Mouse (Mus musculus) cerebellum, adult 2 months (tissue): ENCODE results near the gene Aurka. TPM values are rescaled to one million over a fixed set of nuclear protein-coding genes. Genes with fewer than 3 reads are reported as not detected.

ENCODE experiments used
- DNase-seq, 2 experiments: peaks; one replicate each; pipeline ENCODE4 v3.0.0; 2021
- H3K27ac ChIP-seq: fragments of 200-500 bp; 2 replicates; pipeline ENCODE4 v1.5.1; 2012; ENCODE audit warnings: low read length, control low read depth, inconsistent platforms; ENCODE audit not compliant: insufficient read depth
- H3K27me3 ChIP-seq: fragments of 200-500 bp; 2 replicates; pipeline ENCODE4 v1.6.1; 2012; ENCODE audit warnings: inconsistent platforms, mild to moderate bottlenecking, low read length, moderate library complexity; ENCODE audit not compliant: control insufficient read depth, insufficient read depth
- H3K4me1 ChIP-seq: fragments of 200-500 bp; 2 replicates; pipeline ENCODE4 v1.6.1; 2011; ENCODE audit warnings: low read length; ENCODE audit not compliant: control insufficient read depth, insufficient read depth
- H3K4me3 ChIP-seq: fragments of 200-500 bp; replicated peaks from 2 replicates; pipeline ENCODE3; 2011; ENCODE audit warnings: mild to moderate bottlenecking, low read depth, low read length, control low read depth; ENCODE audit not compliant: insufficient read depth
- CTCF ChIP-seq: fragments of 200-500 bp; IDR thresholded peaks from 2 replicates; pipeline ENCODE4 v1.5.1; 2011; ENCODE audit warnings: low read depth, mild to moderate bottlenecking, control low read depth, low read length, moderate library complexity, borderline replicate concordance; ENCODE audit not compliant: insufficient read depth
- POLR2A ChIP-seq: fragments of 200-500 bp; IDR thresholded peaks from 2 replicates; pipeline ENCODE4 v1.6.1; 2011; ENCODE audit warnings: low read length, control low read depth, borderline replicate concordance; ENCODE audit not compliant: insufficient read depth
- WGBS: fragments of 180-500 bp; shearing (Covaris S2); methylation state at CpG from one replicate; pipeline ENCODE4 v1.1.7; 2018; 5-methylcytosine and 5-hydroxymethylcytosine counted together
- polyA plus RNA-seq: library from polyadenylated mRNA; depleted of rRNA; stranded (reverse); fragments of >200 nt; gene quantifications from 2 replicates; pipeline ENCODE4 v1.2.3, GENCODE M21; 2012; rRNA removed

The Aurka gene
- polyA plus RNA-seq, 1 experiment = 2.2 TPM

DNA sequence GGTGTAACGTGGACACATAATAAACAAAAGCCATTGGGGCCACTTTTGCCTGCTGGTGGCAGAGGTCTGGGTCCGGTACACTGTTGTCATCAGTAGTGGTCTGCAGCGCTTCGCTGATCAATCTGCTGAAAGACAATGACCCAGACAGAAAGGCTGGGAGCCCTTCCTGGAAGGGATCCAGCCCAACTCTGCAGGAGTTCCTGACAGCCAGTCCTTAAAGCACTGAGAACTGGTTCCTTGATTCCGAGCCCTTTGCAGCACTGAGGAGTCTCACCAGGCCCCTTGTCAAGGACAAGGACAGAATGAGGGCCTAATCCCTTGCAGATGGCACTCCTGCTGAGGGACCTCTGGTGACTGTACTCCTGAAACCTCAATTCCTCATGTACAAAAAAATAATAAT lies 28.7 kb downstream of the Aurka start:
- TF ChIP-seq POLR2A = no peak
- WGBS = 40% methylated on average over 5 of the region's 5 CpGs

GRCm38 (mm10) chr2:172340936-172341335 lies 29.4 kb downstream of the Aurka start:
- TF ChIP-seq CTCF (no peak), POLR2A (no peak)
- Histone ChIP-seq H3K4me1 (no peaks in the 10 kb centered on the region), H3K4me3 (no peak overlapping the region), H3K27ac (no peak overlapping the region), H3K27me3 (no peaks in the 10 kb centered on the region)
- DNase-seq = no peak
- 40% methylated on average over 3 of the region's 3 CpGs for WGBS

More for the DNA sequence above, 28.7 kb downstream of the Aurka start:
- DNase-seq = no peak
- Histone ChIP-seq H3K4me1 (no peaks in the 10 kb centered on the region), H3K27ac (no peak overlapping the region), H3K27me3 (no peaks in the 10 kb centered on the region), H3K4me3 (no peak overlapping the region)

DNA sequence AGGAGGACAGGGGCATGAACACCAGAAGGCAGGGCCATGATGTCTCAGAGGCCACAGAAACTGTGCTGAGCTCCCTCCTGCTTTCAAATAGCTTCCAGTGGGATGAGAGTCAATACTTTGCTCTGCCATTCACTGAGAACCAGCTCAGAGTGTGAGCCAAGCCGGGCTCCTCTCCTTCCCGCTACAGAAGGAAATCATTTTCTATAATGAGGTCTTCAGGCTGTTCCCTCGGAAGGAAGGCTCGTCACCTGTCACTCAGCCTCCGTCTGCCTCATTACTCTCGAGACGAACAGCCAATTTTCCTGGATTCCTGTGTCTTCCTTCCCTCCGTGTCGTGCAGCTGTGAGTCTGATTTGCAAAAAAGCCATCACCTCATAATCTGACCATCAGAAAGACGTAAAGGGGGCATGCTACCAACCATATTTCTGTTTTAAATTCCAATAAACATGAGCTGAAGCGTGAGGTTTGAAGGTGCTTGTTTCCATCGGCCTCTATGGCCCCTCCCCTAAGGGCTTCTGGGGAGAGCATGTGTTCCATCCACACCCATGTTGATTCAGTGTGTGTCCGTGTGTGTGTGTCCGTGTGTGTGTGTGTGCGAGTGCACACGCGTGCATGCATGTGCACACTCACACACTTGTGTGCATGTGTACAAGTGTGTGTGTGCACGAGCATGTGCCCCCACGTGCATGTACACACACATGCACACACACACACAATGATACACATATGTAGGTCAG lies 32.0 kb downstream of the Aurka start:
- DNase-seq = no peak
- H3K27ac ChIP-seq = no peak overlapping the region
- no peak overlapping the region for H3K4me3 ChIP-seq
- WGBS = 45% methylated on average over 19 of the region's 19 CpGs
- no peaks in the 10 kb centered on the region for H3K4me1 ChIP-seq
- H3K27me3 ChIP-seq = no peaks in the 10 kb centered on the region
- no peak for TF ChIP-seq CTCF
- no peak for TF ChIP-seq POLR2A

GRCm38 (mm10) chr2:172329179-172329578 lies 41.2 kb downstream of the Aurka start:
- H3K4me3 ChIP-seq = no peak overlapping the region
- TF ChIP-seq CTCF (peak; percentile 70), POLR2A (no peak)
- H3K27ac ChIP-seq = no peak overlapping the region
- no peaks in the 10 kb centered on the region for H3K4me1 ChIP-seq
- H3K27me3 ChIP-seq = no peaks in the 10 kb centered on the region
- DNase-seq = peak; percentile 41 to 53
- 4% methylated on average over 13 of the region's 13 CpGs for WGBS

- 48% methylated on average over 8 of the region's 8 CpGs for WGBS
- Histone ChIP-seq H3K27me3 (no peaks in the 10 kb centered on the region), H3K27ac (no peak overlapping the region), H3K4me3 (no peak overlapping the region), H3K4me1 (no peaks in the 10 kb centered on the region)
- no peak for TF ChIP-seq POLR2A
- TF ChIP-seq CTCF = no peak
- DNase-seq = no peak
These were observed 42.1 kb downstream of the Aurka start for GRCm38 (mm10) chr2:172328248-172328647.

DNA sequence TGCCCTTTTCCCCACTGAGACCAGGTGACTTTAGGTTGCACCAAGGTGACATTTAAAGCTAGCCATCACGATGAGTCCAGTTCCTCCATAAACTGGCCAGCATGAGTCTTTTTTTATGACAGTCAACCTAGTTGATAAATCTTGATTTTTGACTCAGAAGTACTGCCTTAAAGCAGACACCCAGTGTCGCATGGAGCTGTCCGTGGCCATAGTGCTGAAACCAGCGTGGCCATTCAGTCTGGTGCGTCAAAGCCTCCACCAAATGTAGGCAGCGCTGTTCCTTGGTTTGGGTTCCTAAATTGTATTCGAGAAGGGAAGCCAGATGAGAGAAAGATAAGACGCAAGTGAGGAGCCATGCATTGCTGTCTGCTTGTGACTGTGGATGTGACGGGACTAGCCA lies 49.5 kb downstream of the Aurka start:
- Histone ChIP-seq H3K4me3 (no peak overlapping the region), H3K4me1 (no peaks in the 10 kb centered on the region), H3K27me3 (no peaks in the 10 kb centered on the region), H3K27ac (no peak overlapping the region)
- WGBS = 21% methylated on average over 9 of the region's 9 CpGs
- no peak for DNase-seq
- TF ChIP-seq CTCF = no peak
- TF ChIP-seq POLR2A = no peak

DNA sequence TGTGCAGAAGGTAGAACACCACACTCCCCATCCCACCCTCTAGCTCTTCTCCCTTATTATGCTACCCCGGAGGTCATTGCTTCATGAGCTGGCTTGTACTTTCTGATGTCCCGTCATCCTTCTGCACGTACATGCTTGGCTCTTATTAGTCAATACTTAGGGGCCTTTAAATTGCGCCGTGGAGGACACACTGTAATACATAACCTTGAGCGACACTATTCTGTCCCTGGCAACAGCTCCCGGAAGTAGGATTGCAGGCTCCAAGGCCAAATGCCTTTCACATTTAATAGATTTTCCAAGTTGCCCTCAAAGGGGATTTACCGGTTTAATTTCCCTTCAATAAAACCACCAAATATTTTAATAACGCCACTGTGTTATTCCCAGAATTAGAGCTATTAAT lies 58.6 kb downstream of the Aurka start:
- DNase-seq = no peak
- 84% methylated on average over 9 of the region's 9 CpGs for WGBS
- Histone ChIP-seq H3K27me3 (no peaks in the 10 kb centered on the region), H3K27ac (no peak overlapping the region), H3K4me3 (no peak overlapping the region), H3K4me1 (no peaks in the 10 kb centered on the region)
- TF ChIP-seq CTCF = no peak
- TF ChIP-seq POLR2A = no peak

- 79% methylated on average over 4 of the region's 4 CpGs for WGBS
- no peak for DNase-seq
- H3K4me1 ChIP-seq = no peaks in the 10 kb centered on the region
These were observed 63.8 kb downstream of the Aurka start for GRCm38 (mm10) chr2:172306544-172306943.

More at GRCm38 (mm10) chr2:172306544-172306943, 63.8 kb downstream of the Aurka start:
- H3K27ac ChIP-seq = no peak overlapping the region
- TF ChIP-seq POLR2A = no peak
- TF ChIP-seq CTCF = no peak
- H3K27me3 ChIP-seq = no peaks in the 10 kb centered on the region
- no peak overlapping the region for H3K4me3 ChIP-seq

Other genes with a start within 250 kb of the Aurka start
- gene Mc3r, start 122.0 kb downstream of the Aurka start, polyA plus RNA-seq = 0.18 and 0.27 TPM in 2 replicates
- gene Fam210b, start 25.0 kb downstream of the Aurka start, polyA plus RNA-seq = 13.0 and 14.0 TPM in 2 replicates
- gene Cstf1, start 146 bp upstream of the Aurka start, polyA plus RNA-seq = 28.2 and 31.6 TPM in 2 replicates
- 0.11 and 0.14 TPM in 2 replicates for gene Cass4, start 23.3 kb upstream of the Aurka start, polyA plus RNA-seq
- gene Rtf2, start 70.0 kb upstream of the Aurka start, polyA plus RNA-seq = 81.7 and 84.4 TPM in 2 replicates
- gene Gcnt7, start 88.1 kb upstream of the Aurka start, polyA plus RNA-seq = not detected in 2 replicates
- gene Fam209, start 102.0 kb upstream of the Aurka start, polyA plus RNA-seq = not detected in 2 replicates
- 0.05 and 0.07 TPM in 2 replicates for gene Tfap2c, start 179.1 kb upstream of the Aurka start, polyA plus RNA-seq